Mouse (Mus musculus): ENCODE measurements around the gene Sms. TPM values are rescaled to one million over a fixed set of nuclear protein-coding genes. Genes with fewer than 3 reads are reported as not detected.

Sms gene
- polyA plus RNA-seq, 1 experiment from 2014 or later: 121 TPM

DNA sequence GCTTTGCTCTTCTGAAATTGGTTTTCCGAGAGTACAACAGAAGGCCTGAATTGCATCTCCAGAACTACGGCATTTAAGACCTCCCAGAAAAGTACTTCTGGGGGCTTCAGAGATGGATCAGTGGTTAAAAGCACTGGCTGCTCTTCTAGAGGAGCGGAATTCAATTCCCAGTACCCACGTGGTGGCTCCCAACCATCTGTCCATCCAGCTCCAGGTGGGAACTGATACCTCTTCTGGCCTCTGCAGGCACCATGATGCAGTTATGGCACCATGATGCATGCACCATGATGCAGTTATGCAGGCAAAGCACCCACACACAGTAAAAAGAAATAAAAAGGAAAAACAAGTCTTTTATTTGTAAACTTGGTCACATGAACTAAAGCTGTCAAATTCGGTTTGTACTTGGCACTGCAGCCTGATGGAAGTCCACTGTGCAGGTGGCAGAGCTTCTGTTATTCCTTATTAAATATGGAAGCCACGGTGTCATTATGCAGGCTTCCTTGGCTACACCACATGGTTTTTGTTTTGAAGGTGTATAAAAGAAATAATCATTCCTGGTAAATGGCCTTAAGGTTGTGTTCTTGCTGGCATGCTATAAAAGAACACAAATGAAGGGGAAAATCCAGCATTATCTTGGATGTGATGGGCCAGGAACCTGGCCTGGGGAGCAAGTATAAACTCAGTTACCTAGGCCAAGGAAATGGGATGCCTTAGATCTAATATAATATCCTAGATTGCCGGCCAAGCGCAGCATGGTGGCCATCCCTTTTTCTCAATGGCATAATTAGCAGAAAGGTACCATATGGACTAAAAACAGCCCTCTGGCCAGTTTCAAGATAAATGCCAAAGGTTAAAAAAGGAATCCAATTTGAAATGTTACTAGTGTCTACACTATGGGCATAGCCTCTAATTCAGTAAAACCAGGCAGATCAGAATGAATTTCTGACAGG lies 20.1 kb downstream of the Sms start:
- Histone ChIP-seq H3K4me2 (ENCODE audit: low read depth, low read length) (no peak overlapping the region), H3K9me3 (replicated peaks; ENCODE audit: control insufficient read depth, low read length) (no peaks in the 10 kb centered on the region), H3K4me1 (ENCODE audit: control insufficient read depth, insufficient read depth, low read length) (no peaks in the 10 kb centered on the region), H3K27ac (replicated peaks; ENCODE audit: low read depth, low read length) (no peak overlapping the region), H3K27me3 (ENCODE audit: control insufficient read depth, insufficient read depth, low read length) (no peaks in the 10 kb centered on the region), H3K9ac (replicated peaks; ENCODE audit: low read length) (no peak overlapping the region), H3K36me3 (replicated peaks; ENCODE audit: control insufficient read depth, insufficient read depth, low read depth, low read length) (no peaks in the 10 kb centered on the region), H3K4me3 (ENCODE audit: low read depth, low read length) (no peak overlapping the region)
- DNase-seq (ENCODE audit: low spot score) (no peak), ATAC-seq (replicated peaks; ENCODE audit: insufficient number of reproducible peaks, low FRiP score, low TSS enrichment, low read depth) (no peak)
- WGBS: 86% methylated on average over 8 of the region's 8 CpGs

- Histone ChIP-seq H3K27ac (replicated peaks; ENCODE audit: low read depth, low read length) (no peak overlapping the region), H3K9ac (replicated peaks; ENCODE audit: low read length) (no peak overlapping the region), H3K4me2 (ENCODE audit: low read depth, low read length) (no peak overlapping the region), H3K9me3 (replicated peaks; ENCODE audit: control insufficient read depth, low read length) (no peaks in the 10 kb centered on the region), H3K4me1 (ENCODE audit: control insufficient read depth, insufficient read depth, low read length) (no peaks in the 10 kb centered on the region), H3K36me3 (replicated peaks; ENCODE audit: control insufficient read depth, insufficient read depth, low read depth, low read length) (no peaks in the 10 kb centered on the region), H3K4me3 (ENCODE audit: low read depth, low read length) (no peak overlapping the region), H3K27me3 (ENCODE audit: control insufficient read depth, insufficient read depth, low read length) (no peaks in the 10 kb centered on the region)
- WGBS: 91% methylated on average over 3 of the region's 3 CpGs
- no peak for ATAC-seq (replicated peaks; ENCODE audit: insufficient number of reproducible peaks, low FRiP score, low TSS enrichment, low read depth)
- DNase-seq (ENCODE audit: low spot score): no peak
These were observed 23.3 kb downstream of the Sms start for GRCm38 (mm10) chrX:157468795-157469194.

DNA sequence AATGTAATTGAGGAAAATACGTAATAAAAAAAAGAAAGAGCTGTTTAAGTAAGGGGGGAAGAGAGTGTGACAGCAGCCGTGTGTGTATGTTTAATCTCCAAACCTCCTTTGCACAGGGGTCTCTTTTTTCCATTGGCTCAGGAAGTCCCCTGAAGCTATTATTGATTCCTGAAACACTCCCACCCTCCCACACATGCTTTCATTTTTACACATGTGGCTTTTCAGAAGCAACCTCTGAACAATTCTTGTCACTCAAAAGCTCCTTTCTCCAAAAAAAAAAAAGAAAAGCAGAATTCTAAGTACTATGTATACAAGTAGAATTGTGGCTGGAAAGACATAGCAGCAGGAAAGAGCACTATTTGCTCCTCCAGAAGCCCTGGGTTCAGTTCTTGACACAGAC lies 24.0 kb downstream of the Sms start:
- no peaks in the 10 kb centered on the region for H3K36me3 ChIP-seq (replicated peaks; ENCODE audit: control insufficient read depth, insufficient read depth, low read depth, low read length)
- H3K27ac ChIP-seq (replicated peaks; ENCODE audit: low read depth, low read length): no peak overlapping the region
- no peak overlapping the region for H3K4me2 ChIP-seq (ENCODE audit: low read depth, low read length)
- H3K4me1 ChIP-seq (ENCODE audit: control insufficient read depth, insufficient read depth, low read length): no peaks in the 10 kb centered on the region
- ATAC-seq (replicated peaks; ENCODE audit: insufficient number of reproducible peaks, low FRiP score, low TSS enrichment, low read depth) (no peak), DNase-seq (ENCODE audit: low spot score) (no peak)
- no peak overlapping the region for H3K9ac ChIP-seq (replicated peaks; ENCODE audit: low read length)
- H3K27me3 ChIP-seq (ENCODE audit: control insufficient read depth, insufficient read depth, low read length): no peaks in the 10 kb centered on the region
- no peak overlapping the region for H3K4me3 ChIP-seq (ENCODE audit: low read depth, low read length)
- H3K9me3 ChIP-seq (replicated peaks; ENCODE audit: control insufficient read depth, low read length): no peaks in the 10 kb centered on the region
- WGBS: 61% methylated on average over 2 of the region's 2 CpGs

- Histone ChIP-seq H3K27ac (replicated peaks; ENCODE audit: low read depth, low read length) (no peak overlapping the region), H3K27me3 (ENCODE audit: control insufficient read depth, insufficient read depth, low read length) (no peaks in the 10 kb centered on the region), H3K4me2 (ENCODE audit: low read depth, low read length) (no peak overlapping the region), H3K4me1 (ENCODE audit: control insufficient read depth, insufficient read depth, low read length) (no peaks in the 10 kb centered on the region), H3K36me3 (replicated peaks; ENCODE audit: control insufficient read depth, insufficient read depth, low read depth, low read length) (no peaks in the 10 kb centered on the region), H3K9ac (replicated peaks; ENCODE audit: low read length) (no peak overlapping the region), H3K4me3 (ENCODE audit: low read depth, low read length) (no peak overlapping the region), H3K9me3 (replicated peaks; ENCODE audit: control insufficient read depth, low read length) (no peaks in the 10 kb centered on the region)
- ATAC-seq (replicated peaks; ENCODE audit: insufficient number of reproducible peaks, low FRiP score, low TSS enrichment, low read depth) (no peak), DNase-seq (ENCODE audit: low spot score) (no peak)
- WGBS: 79% methylated on average over 1 of the region's 1 CpGs
These were observed 26.1 kb downstream of the Sms start for GRCm38 (mm10) chrX:157465949-157466348.

GRCm38 (mm10) chrX:157462716-157463115 lies 29.4 kb downstream of the Sms start:
- Histone ChIP-seq H3K27ac (replicated peaks; ENCODE audit: low read depth, low read length) (no peak overlapping the region), H3K36me3 (replicated peaks; ENCODE audit: control insufficient read depth, insufficient read depth, low read depth, low read length) (no peaks in the 10 kb centered on the region), H3K4me2 (ENCODE audit: low read depth, low read length) (no peak overlapping the region), H3K9ac (replicated peaks; ENCODE audit: low read length) (no peak overlapping the region), H3K4me1 (ENCODE audit: control insufficient read depth, insufficient read depth, low read length) (no peaks in the 10 kb centered on the region), H3K4me3 (ENCODE audit: low read depth, low read length) (no peak overlapping the region), H3K9me3 (replicated peaks; ENCODE audit: control insufficient read depth, low read length) (no peaks in the 10 kb centered on the region), H3K27me3 (ENCODE audit: control insufficient read depth, insufficient read depth, low read length) (no peaks in the 10 kb centered on the region)
- ATAC-seq (replicated peaks; ENCODE audit: insufficient number of reproducible peaks, low FRiP score, low TSS enrichment, low read depth) (no peak), DNase-seq (ENCODE audit: low spot score) (peak; percentile 49)
- WGBS: 73% methylated on average over 3 of the region's 3 CpGs

DNA sequence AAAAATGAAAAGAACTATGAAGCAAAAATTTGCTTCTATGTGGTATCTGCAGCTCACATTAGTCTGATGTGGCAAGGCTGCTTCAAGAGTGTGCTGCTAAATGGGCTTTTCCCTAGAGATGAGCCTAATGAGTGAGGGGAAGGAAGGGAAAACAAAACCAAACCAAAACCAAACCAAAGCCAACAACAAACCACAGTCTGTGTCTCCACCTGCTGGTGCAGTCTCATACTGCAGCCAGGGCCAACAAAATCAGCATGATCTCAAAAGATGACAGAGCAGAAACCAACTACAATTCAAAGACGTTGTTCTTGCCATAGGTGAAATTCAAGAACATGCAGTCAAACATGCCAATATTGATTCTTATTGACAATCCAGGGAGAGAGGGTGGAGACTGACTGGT lies 37.7 kb downstream of the Sms start:
- Histone ChIP-seq H3K36me3 (replicated peaks; ENCODE audit: control insufficient read depth, insufficient read depth, low read depth, low read length) (no peaks in the 10 kb centered on the region), H3K4me3 (ENCODE audit: low read depth, low read length) (no peak overlapping the region), H3K4me2 (ENCODE audit: low read depth, low read length) (no peak overlapping the region), H3K27me3 (ENCODE audit: control insufficient read depth, insufficient read depth, low read length) (no peaks in the 10 kb centered on the region), H3K9me3 (replicated peaks; ENCODE audit: control insufficient read depth, low read length) (no peaks in the 10 kb centered on the region), H3K9ac (replicated peaks; ENCODE audit: low read length) (no peak overlapping the region), H3K4me1 (ENCODE audit: control insufficient read depth, insufficient read depth, low read length) (no peaks in the 10 kb centered on the region), H3K27ac (replicated peaks; ENCODE audit: low read depth, low read length) (no peak overlapping the region)
- ATAC-seq (replicated peaks; ENCODE audit: insufficient number of reproducible peaks, low FRiP score, low TSS enrichment, low read depth) (no peak), DNase-seq (ENCODE audit: low spot score) (peak; percentile 55)
- WGBS: 55% methylated on average over 1 of the region's 1 CpGs

DNA sequence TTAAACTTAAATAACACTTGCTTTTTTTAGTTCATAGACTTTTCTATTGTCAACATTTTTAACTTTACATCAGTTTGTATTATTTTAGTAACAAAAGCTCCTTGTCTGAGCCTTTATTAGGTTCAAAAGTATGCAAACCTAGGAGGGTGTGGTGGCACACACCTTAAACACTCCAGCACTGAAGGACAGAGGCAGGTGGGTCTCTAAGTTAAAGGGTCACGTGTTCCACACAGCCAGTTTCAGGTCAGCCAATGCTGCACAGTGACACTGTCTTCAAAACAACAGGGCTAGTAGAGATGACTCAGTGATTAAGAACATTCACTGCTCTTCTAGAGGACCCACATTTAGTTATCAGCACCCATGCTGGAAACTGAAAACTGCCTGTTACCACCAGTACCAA lies 43.1 kb downstream of the Sms start:
- Histone ChIP-seq H3K27me3 (ENCODE audit: control insufficient read depth, insufficient read depth, low read length) (no peaks in the 10 kb centered on the region), H3K4me3 (ENCODE audit: low read depth, low read length) (no peak overlapping the region), H3K36me3 (replicated peaks; ENCODE audit: control insufficient read depth, insufficient read depth, low read depth, low read length) (no peaks in the 10 kb centered on the region), H3K9me3 (replicated peaks; ENCODE audit: control insufficient read depth, low read length) (no peaks in the 10 kb centered on the region), H3K4me1 (ENCODE audit: control insufficient read depth, insufficient read depth, low read length) (no peaks in the 10 kb centered on the region), H3K27ac (replicated peaks; ENCODE audit: low read depth, low read length) (no peak overlapping the region), H3K4me2 (ENCODE audit: low read depth, low read length) (no peak overlapping the region), H3K9ac (replicated peaks; ENCODE audit: low read length) (no peak overlapping the region)
- 73% methylated on average over 1 of the region's 1 CpGs for WGBS
- no peak for ATAC-seq (replicated peaks; ENCODE audit: insufficient number of reproducible peaks, low FRiP score, low TSS enrichment, low read depth)
- no peak for DNase-seq (ENCODE audit: low spot score)

- no peaks in the 10 kb centered on the region for H3K4me1 ChIP-seq (ENCODE audit: control insufficient read depth, insufficient read depth, low read length)
- H3K27me3 ChIP-seq (ENCODE audit: control insufficient read depth, insufficient read depth, low read length): no peaks in the 10 kb centered on the region
- DNase-seq (ENCODE audit: low spot score) (no peak), ATAC-seq (replicated peaks; ENCODE audit: insufficient number of reproducible peaks, low FRiP score, low TSS enrichment, low read depth) (no peak)
- no peak overlapping the region for H3K4me3 ChIP-seq (ENCODE audit: low read depth, low read length)
- H3K36me3 ChIP-seq (replicated peaks; ENCODE audit: control insufficient read depth, insufficient read depth, low read depth, low read length): no peaks in the 10 kb centered on the region
- 82% methylated on average over 6 of the region's 6 CpGs for WGBS
- H3K4me2 ChIP-seq (ENCODE audit: low read depth, low read length): no peak overlapping the region
- H3K9me3 ChIP-seq (replicated peaks; ENCODE audit: control insufficient read depth, low read length): no peaks in the 10 kb centered on the region
- H3K27ac ChIP-seq (replicated peaks; ENCODE audit: low read depth, low read length): no peak overlapping the region
- no peak overlapping the region for H3K9ac ChIP-seq (replicated peaks; ENCODE audit: low read length)
These were observed 44.7 kb downstream of the Sms start for GRCm38 (mm10) chrX:157447431-157447830.

Data from embryonic facial prominence, embryonic 11.5 days (tissue).